Mouse (Mus musculus) cerebral cortex, adult 2 months (tissue): ENCODE measurements around the gene Cdc14a.

Source experiments
- WGBS: fragments of 180-500 bp; shearing (Covaris S2); methylation state at CpG from one replicate; pipeline ENCODE4 v1.1.7; 2018; 5-methylcytosine and 5-hydroxymethylcytosine counted together

Cdc14a gene

DNA sequence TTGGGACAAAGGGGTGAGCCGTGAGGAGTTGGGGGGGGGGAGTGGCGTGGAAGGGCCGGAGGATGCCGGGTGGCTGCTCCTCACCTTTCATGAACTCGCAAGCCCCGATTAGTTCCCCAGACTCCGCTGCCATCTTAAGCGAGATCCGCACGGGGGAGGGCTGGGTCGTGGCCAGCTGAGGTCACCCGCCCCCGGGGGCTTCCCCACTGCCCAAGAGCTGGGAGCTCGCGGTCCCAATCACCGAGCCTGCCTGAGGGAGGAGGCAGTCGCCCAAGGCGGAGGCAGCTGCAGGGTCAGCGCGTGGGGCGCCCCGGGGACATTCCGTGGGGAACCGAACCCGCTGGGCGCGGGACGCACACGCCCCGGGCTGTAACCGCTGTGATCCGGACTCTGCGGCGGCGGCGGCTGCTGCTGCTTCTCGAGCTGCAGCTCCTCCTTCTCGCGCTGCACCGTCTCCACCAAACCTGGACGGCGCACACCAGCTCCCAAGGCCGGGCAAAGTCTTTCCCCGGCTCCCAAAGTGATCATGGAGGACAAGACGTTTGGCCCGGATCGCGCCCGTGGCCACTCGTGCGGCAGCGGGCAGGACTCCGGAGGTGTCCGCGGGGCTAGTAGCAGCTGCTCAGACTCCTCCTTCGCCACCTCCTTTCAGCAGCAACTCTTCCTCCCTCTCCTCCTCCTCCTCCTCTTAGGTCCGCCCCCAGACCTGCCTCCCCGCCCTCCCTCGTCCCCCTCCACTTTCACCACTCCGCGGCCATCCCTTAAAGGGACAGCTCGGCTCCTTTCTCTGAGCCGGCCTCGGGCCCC is at the start of gene Cdc14a:
Gene Cdc14a (minus strand): TSS at position 680 of the 807 bp plus-strand sequence.
- 0% methylated on average over 63 of the region's 64 CpGs for WGBS

DNA sequence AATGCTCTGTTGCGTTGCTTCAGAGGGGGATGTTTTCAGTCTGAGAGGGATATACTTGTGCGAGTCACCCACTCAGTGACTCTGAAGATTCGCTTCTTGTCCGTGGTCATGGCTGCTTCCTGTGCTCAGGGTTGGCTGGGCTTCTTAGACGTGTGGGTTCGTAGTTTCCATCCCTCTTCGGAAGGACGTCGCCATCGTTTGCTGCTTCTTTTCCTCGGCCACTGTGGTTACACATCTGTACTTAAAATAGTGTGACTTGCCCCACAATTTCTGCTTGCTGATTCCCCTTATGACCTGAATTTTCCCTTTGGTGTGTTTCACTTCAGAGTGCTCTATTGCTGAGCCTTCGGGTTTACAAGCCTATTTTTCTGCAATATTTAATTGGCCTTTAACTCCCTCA is 41.9 kb upstream of the Cdc14a start:
- 91% methylated on average over 12 of the region's 12 CpGs for WGBS

DNA sequence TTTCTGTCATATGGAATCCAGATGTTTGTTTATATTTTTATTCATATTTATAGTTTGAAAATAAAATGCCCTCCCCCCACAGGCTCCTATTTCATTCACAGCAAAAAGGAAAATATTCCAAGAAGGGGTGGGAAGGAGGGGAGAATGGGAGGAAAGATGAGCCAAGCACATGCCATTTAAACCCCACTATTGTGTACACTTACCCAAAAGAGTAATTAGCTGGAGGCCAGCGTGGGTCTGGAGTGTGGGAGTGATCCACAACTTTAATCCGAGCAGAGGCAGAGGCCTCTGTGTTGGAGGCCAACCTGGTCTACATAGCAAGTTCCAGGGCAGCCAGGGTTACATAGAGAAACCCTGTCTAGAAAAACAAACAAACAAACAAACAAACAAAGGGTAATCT is 40.5 kb upstream of the Cdc14a start:
- 58% methylated on average over 2 of the region's 2 CpGs for WGBS

DNA sequence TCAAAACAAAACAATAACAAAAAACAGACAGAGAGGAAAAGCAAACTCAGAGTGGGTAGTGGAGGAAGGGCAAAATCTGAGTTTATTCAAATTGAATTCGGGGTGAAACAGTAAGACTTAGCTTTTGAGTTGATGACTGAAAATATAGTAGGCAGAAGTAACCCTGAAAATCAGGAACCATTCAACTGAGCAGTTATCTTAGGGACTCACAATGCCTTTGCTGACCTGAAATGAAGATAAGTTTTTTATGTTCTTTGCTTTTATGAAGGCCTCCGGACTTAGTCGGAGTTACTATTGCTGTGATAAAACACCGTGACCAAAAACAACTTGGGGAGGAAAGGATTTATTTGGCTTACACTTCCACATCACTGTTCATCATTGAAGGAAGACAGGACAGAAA is 37.2 kb upstream of the Cdc14a start:
- 96% methylated on average over 4 of the region's 4 CpGs for WGBS

DNA sequence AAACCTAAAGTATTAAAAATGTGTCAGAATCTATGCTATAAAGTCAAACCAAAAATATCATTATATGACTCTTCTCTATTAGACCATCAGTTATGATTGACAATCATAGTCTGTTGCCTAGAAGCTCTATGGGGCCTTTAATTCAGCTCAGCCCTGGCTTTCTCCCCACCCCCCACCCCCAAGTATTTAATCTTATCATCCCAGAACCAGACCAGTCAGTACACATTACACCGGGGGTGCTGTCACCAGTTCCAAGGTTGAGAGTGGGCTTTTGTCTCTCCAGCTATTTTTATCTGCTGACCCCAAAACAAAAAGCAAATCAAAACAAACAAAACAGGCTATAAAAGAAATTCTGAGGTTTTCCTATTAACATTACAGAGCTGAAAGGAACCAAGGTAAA is 30.7 kb upstream of the Cdc14a start:
- 79% methylated on average over 1 of the region's 1 CpGs for WGBS

- 70% methylated on average over 3 of the region's 3 CpGs for whole genome bisulfite sequencing
Measured at GRCm38 (mm10) chr3:116450741-116451140, 26.9 kb upstream of the Cdc14a start.

GRCm38 (mm10) chr3:116444327-116444726 is 20.5 kb upstream of the Cdc14a start:
- WGBS, result 77% methylated on average over 9 of the region's 9 CpGs

- 68% methylated on average over 1 of the region's 1 CpGs for WGBS
Measured at GRCm38 (mm10) chr3:116442788-116443187, 19.0 kb upstream of the Cdc14a start.

GRCm38 (mm10) chr3:116441518-116442205 is 17.8 kb upstream of the Cdc14a start:
- WGBS, result 84% methylated on average over 15 of the region's 15 CpGs

GRCm38 (mm10) chr3:116440066-116440997 is 16.5 kb upstream of the Cdc14a start:
- WGBS, result 60% methylated on average over 8 of the region's 8 CpGs

DNA sequence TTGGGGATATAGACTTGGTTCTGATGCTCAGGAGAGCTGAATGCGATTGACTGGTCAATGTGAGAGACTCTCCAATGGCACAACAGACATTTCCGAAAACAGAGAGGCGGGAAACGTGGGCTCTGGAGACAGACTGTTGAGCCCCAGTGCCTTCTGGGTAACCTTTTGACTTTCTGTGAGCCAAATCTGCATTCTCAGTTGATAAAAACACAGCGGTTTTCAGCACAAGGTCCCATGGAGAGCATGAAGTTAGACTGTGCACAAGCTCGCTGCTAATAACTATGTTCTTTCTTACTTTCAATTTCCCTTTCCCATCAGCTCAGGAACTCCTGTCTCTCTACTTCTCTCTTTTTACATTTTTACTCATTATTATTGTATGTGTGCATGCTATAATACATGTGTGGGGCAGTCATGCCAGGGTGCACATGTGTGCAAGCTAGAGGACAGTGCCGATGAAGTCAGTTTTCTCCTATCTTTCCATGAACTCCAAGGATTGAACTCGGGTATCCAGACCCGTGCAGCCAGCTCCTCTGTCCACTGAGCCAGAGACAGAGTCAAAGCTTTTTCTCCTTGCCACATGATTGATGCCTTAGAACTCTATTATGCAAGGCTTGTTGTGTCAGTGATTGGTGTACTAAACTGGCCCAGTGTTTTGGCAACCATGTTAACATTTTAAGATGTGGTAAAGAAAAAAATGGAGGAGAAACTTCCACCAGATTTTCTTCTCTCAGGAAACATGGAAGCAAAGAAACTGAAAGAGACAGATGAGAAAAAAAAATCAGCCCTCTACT is 13.2 kb upstream of the Cdc14a start:
- WGBS, result 83% methylated on average over 9 of the region's 9 CpGs

DNA sequence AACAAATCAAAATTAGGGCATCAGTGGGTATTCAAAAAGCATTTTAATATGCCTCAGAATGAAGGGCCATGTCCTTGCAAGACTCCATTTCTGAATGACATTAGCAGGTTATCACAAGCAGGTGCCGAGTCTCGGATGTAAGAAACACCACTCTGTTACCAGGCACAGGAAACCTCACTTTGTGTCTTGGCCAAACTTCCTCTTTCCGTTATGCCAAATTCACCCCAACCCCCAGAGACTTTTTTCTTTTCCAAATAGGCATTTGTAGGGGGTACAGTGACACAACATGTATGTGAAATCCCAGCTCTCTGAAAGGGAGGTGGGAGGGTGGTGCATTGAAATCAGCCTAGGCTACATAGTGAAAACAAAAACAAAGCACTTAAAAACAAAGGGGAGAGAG is 12.3 kb upstream of the Cdc14a start:
- WGBS, result 76% methylated on average over 3 of the region's 3 CpGs

DNA sequence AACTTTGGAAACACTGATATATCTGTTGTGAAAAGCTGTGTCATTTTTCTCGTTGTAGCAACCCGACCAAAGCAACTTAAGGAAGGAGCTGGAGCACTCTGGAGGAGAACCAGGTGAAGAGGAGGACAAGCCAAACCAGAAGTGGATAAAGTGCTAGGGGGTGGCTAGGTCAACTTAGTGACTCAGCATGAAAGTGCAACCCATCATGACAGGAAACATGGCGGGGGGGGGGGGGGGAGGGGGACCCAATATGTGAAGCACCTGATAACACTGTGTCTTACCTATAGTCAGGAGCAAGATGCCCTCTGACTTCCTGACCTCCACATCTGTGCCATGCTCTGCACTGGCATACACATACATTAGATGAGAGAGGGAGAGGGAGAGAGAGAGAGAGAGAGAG is 10.9 kb upstream of the Cdc14a start:
- WGBS, result 92% methylated on average over 2 of the region's 3 CpGs

DNA sequence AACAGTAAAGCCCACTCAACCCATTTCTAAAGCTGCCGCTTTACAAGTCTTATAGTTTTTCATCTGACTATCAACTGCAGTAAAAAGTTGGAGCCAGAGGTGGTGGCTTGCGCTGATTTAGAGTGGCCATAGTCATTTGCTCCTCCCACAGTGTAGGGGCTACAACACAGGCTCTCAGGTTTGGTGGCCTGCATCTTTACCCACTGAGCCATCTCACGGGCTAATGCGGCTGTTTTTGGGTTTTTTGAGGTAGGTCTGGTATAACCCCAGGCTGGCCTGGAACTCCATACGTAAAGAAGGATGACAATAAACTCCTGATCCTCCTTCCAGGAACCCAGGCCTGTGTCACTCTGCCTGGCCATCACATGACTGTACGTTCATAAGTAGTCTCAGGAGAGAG is 2.1 kb upstream of the Cdc14a start:
- WGBS, result 94% methylated on average over 6 of the region's 6 CpGs

DNA sequence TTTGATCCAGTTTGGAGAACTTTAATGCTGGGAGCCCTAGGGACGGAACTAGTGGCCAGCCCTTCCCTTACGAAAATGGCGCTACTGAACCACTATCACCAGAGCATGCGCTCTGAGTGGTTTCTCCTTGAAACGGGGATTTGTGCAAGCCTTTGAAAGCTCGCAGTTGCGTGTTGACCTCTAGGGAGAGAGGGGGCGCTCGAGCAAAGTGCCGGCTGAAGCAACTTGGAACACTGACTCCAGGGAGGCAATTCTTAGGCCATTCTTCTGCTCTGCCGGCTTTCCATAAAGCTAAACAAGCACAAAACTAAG is 1.1 kb upstream of the Cdc14a start:
- WGBS, result under 1% methylated on average over 11 of the region's 11 CpGs

DNA sequence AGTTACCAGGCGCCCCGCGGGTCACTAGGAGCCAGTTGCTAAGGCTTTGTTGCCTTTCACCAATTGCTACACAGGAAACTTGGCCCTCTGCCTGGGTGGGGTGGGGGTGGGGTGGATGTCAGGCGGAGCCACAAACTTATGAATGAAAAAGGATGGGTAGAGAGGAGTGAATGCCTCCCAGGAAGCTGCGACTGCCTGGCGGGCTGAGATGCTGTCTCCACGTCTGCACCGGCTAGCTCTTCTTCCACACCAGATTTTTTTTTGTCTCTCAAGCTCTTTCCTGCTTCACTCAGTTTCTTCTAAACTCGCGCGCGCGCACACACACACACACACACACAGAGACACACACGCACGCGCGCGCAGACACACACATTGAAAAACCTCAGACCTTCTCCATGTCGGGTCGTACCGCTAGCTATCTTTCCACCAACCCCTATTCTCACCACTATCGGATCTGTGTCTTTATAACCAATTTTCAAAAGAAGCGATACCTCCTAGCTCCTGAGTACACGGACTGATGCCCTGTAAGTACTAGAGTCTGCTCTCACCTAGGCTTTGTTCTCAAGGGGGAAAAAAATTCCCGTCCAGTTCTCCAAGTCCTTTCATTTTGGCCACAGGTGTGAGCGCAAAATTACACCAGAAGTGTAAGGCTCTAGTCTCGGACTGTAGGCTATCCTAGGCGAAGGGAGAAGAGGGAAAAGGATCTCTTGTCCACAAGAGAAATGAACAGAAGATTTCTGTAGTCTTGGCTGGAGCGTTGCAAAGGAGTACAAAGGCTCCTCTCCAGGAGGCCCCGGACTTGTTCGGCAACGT is 534 bp upstream of the Cdc14a start:
- under 1% methylated on average over 32 of the region's 32 CpGs for WGBS

- under 1% methylated on average over 23 of the region's 23 CpGs for WGBS
Measured at GRCm38 (mm10) chr3:116422795-116423352, 958 bp downstream of the Cdc14a start.

DNA sequence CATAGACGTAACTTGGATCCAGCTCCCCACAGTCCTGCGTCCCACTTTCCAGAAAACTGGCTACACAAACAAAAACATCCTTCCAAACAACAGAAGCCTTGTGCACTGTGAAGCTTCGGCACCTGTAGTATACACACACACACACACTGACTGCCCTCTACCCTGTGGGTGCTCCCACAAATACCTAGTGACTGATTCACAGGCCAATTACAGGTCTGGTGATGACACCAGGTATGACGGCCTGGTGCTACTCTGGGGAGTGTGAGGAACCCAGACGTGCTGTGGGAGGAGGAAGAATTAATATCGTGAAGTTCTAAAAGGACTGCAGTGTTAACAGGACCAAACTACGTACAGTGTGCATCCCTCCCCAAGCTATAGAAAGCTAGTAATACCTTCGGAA is 1.8 kb downstream of the Cdc14a start:
- 62% methylated on average over 8 of the region's 8 CpGs for WGBS

GRCm38 (mm10) chr3:116421121-116421520 is 2.7 kb downstream of the Cdc14a start:
- WGBS, result 67% methylated on average over 6 of the region's 6 CpGs

DNA sequence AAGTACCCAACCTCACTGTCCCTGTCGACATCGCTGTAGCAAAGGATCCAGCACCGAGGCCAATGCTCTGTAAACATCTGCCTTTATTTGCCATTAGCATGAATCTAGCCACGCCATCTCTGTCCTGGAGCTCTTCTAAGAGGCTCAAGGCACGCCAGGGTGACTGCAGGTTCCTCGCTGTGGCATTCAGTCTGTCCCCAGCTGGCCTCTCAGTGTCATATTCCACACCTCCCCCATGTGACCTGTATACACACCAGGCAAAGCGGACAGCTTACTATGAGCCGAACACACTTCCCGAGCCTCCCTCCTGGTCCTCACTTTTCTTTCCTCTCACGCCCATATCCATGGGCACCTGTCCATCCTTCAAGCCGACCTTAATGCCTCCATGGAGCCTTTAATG is 4.0 kb downstream of the Cdc14a start:
- 93% methylated on average over 11 of the region's 11 CpGs for WGBS
